Comparison of ENCODE assay signal across 10 mouse cellular contexts in genomic region chr5:145113416-145113815, GRCm38 (mm10). TPM values are rescaled to one million over a fixed set of nuclear protein-coding genes. Genes with fewer than 3 reads are reported as not detected.
DNase-seq lines count a peak whose midpoint lies in the region; ATAC-seq and TF ChIP-seq lines count a peak whose summit lies in the region.
"Had no signal": no experiment of that assay in that cellular context is flagged by ENCODE, and none has a peak within 500 bp of the region (broad histone marks: within the 10 kb centered on the region; RNA-seq: fewer than 3 reads in every experiment).

No protein-coding gene starts in this region.

- H3K27me3 ChIP-seq in hindbrain, embryonic 12.5 days, result peaks cover 30% of the 10 kb centered on the region
- no peaks in the 10 kb centered on the region for H3K27me3 ChIP-seq in hindbrain, postnatal 0 days (ENCODE audit: insufficient read depth, low read length)
- H3K27me3 ChIP-seq in E14TG2a.4 (ENCODE audit: insufficient read depth, low read length), result peaks cover 9% of the 10 kb centered on the region
- H3K27me3 ChIP-seq in embryonic facial prominence, embryonic 14.5 days (replicated peaks; ENCODE audit: control insufficient read depth, insufficient read depth, low read length), result no peaks in the 10 kb centered on the region
- no peaks in the 10 kb centered on the region for H3K27me3 ChIP-seq in liver, embryonic 12.5 days (replicated peaks)

- H3K27ac ChIP-seq in hindbrain, embryonic 12.5 days, result no peak overlapping the region
- H3K27ac ChIP-seq in hindbrain, postnatal 0 days, result no peak overlapping the region
- H3K27ac ChIP-seq in embryonic facial prominence, embryonic 14.5 days (replicated peaks; ENCODE audit: low read depth, low read length), result no peak overlapping the region
- no peak overlapping the region for H3K27ac ChIP-seq in liver, embryonic 12.5 days

- ATAC-seq in hindbrain, embryonic 12.5 days (ENCODE audit: low FRiP score), result no peak
- ATAC-seq in hindbrain, postnatal 0 days, result no peak
- no peak for ATAC-seq in embryonic facial prominence, embryonic 14.5 days (ENCODE audit: low read depth)
- ATAC-seq in liver, embryonic 12.5 days, result no peak

- peaks cover 33% of the 10 kb centered on the region for H3K36me3 ChIP-seq in hindbrain, embryonic 12.5 days
- H3K36me3 ChIP-seq in hindbrain, postnatal 0 days (ENCODE audit: insufficient read depth, low read length), result peaks cover 22% of the 10 kb centered on the region
- H3K36me3 ChIP-seq in E14TG2a.4 (ENCODE audit: insufficient read depth, low read length), result peaks cover 25% of the 10 kb centered on the region
- peaks cover 24% of the 10 kb centered on the region for H3K36me3 ChIP-seq in embryonic facial prominence, embryonic 14.5 days (ENCODE audit: control insufficient read depth, insufficient read depth, low read length)
- peaks cover 37% of the 10 kb centered on the region for H3K36me3 ChIP-seq in liver, embryonic 12.5 days

- no peak overlapping the region for H3K9ac ChIP-seq in hindbrain, embryonic 12.5 days
- no peak overlapping the region for H3K9ac ChIP-seq in hindbrain, postnatal 0 days (replicated peaks; ENCODE audit: low read length)
- H3K9ac ChIP-seq in embryonic facial prominence, embryonic 14.5 days (ENCODE audit: low read depth, low read length), result peak overlapping the region; percentile 81; the same call in 1 of the 2 replicates
- H3K9ac ChIP-seq in liver, embryonic 12.5 days, result no peak overlapping the region

- peak overlapping the region; percentile 46; the same call in 1 of the 2 replicates for H3K4me3 ChIP-seq in hindbrain, embryonic 12.5 days
- no peak overlapping the region for H3K4me3 ChIP-seq in hindbrain, postnatal 0 days (ENCODE audit: low read length)
- H3K4me3 ChIP-seq in E14TG2a.4 (replicated peaks; ENCODE audit: low read length), result peak overlapping the region; percentile 89
- H3K4me3 ChIP-seq in embryonic facial prominence, embryonic 14.5 days (ENCODE audit: low read depth, low read length), result peak overlapping the region; percentile 67
- H3K4me3 ChIP-seq in liver, embryonic 12.5 days, result peak overlapping the region; percentile 72

- no peak for DNase-seq in hindbrain, postnatal 0 days (ENCODE audit: low spot score)
- no peak for DNase-seq in embryonic facial prominence, embryonic 14.5 days (ENCODE audit: low spot score)
- DNase-seq in spleen, adult 18-20 months, result no peak
- DNase-seq in layer of hippocampus, adult 9-10 months (ENCODE audit: low spot score), result no peak
- no peak for DNase-seq in layer of hippocampus, adult 9-11 months

- no peaks in the 10 kb centered on the region for H3K9me3 ChIP-seq in hindbrain, embryonic 12.5 days (replicated peaks)
- no peaks in the 10 kb centered on the region for H3K9me3 ChIP-seq in hindbrain, postnatal 0 days (ENCODE audit: low read length)
- H3K9me3 ChIP-seq in E14TG2a.4 (ENCODE audit: low read length), result no peaks in the 10 kb centered on the region
- no peaks in the 10 kb centered on the region for H3K9me3 ChIP-seq in embryonic facial prominence, embryonic 14.5 days (ENCODE audit: control insufficient read depth, low read length)
- H3K9me3 ChIP-seq in liver, embryonic 12.5 days (replicated peaks), result no peaks in the 10 kb centered on the region

- TF ChIP-seq CTCF in hindbrain, postnatal 0 days (IDR thresholded peaks at IDR 0.05; ENCODE audit: low read depth), result no peak
- TF ChIP-seq CTCF in E14TG2a.4 (conservative IDR thresholded peaks at IDR 0.05; ENCODE audit: low read length), result no peak

- peaks cover 12% of the 10 kb centered on the region for H3K4me1 ChIP-seq in hindbrain, embryonic 12.5 days
- no peaks in the 10 kb centered on the region for H3K4me1 ChIP-seq in hindbrain, postnatal 0 days (ENCODE audit: insufficient read depth, low read length)
- H3K4me1 ChIP-seq in E14TG2a.4 (replicated peaks; ENCODE audit: low read depth, low read length), result peaks cover 57% of the 10 kb centered on the region
- no peaks in the 10 kb centered on the region for H3K4me1 ChIP-seq in embryonic facial prominence, embryonic 14.5 days (ENCODE audit: control insufficient read depth, insufficient read depth, low read length)
- H3K4me1 ChIP-seq in liver, embryonic 12.5 days, result peaks cover 63% of the 10 kb centered on the region

- 43% methylated on average over 2 of the region's 2 CpGs for WGBS in hindbrain, embryonic 12.5 days
- 61% methylated on average over 2 of the region's 2 CpGs for WGBS in hindbrain, postnatal 0 days
- 32% methylated on average over 2 of the region's 2 CpGs for WGBS in embryonic facial prominence, embryonic 14.5 days
- 27% methylated on average over 2 of the region's 2 CpGs for WGBS in liver, embryonic 12.5 days (ENCODE audit: insufficient replicate concordance)

- H3K4me2 ChIP-seq in hindbrain, embryonic 12.5 days (replicated peaks), result peak overlapping the region; percentile 75; the same call in 1 of the 2 replicates
- H3K4me2 ChIP-seq in hindbrain, postnatal 0 days (ENCODE audit: low read depth, low read length), result no peak overlapping the region
- peak overlapping the region; percentile 87 for H3K4me2 ChIP-seq in embryonic facial prominence, embryonic 14.5 days (ENCODE audit: low read depth, low read length)
- H3K4me2 ChIP-seq in liver, embryonic 12.5 days, result peak overlapping the region; percentile 97

RNA-seq across cellular contexts. Expression of gene Arpc1b, which starts 0.6 kb away (rescaled TPM):
- polyA plus RNA-seq in hindbrain, embryonic 12.5 days (2016; fragmentation: Nextera tagmentation; extraction: Ambion mirVana), result 95.5 and 108 TPM in 2 replicates
- 36.4 and 53.3 TPM in 2 replicates for total RNA-seq in hindbrain, postnatal 0 days (2014; rRNA removed)
- 73.6 and 84.9 TPM in 2 replicates for polyA plus RNA-seq in hindbrain, postnatal 0 days (2015; fragmentation: Nextera tagmentation; extraction: Ambion mirVana)
- 222 and 228 TPM in 2 replicates for polyA plus RNA-seq in embryonic facial prominence, embryonic 14.5 days (2014; fragmentation: Nextera tagmentation; extraction: Ambion mirVana)
- 175 and 180 TPM in 2 replicates for polyA plus RNA-seq in liver, embryonic 12.5 days (2016; fragmentation: Nextera tagmentation; extraction: Ambion mirVana)

RNA-seq across cellular contexts. Expression of gene Pdap1, which starts 26.6 kb away (rescaled TPM):
- polyA plus RNA-seq in hindbrain, embryonic 12.5 days (2016; fragmentation: Nextera tagmentation; extraction: Ambion mirVana), result 111 and 144 TPM in 2 replicates
- total RNA-seq in hindbrain, postnatal 0 days (2014; rRNA removed), result 22.6 and 26.0 TPM in 2 replicates
- 124 and 137 TPM in 2 replicates for polyA plus RNA-seq in hindbrain, postnatal 0 days (2015; fragmentation: Nextera tagmentation; extraction: Ambion mirVana)
- 84.2 and 97.1 TPM in 2 replicates for polyA plus RNA-seq in embryonic facial prominence, embryonic 14.5 days (2014; fragmentation: Nextera tagmentation; extraction: Ambion mirVana)
- 78.0 and 80.6 TPM in 2 replicates for polyA plus RNA-seq in liver, embryonic 12.5 days (2016; fragmentation: Nextera tagmentation; extraction: Ambion mirVana)

RNA-seq across cellular contexts. Expression of gene Bud31, which starts 26.7 kb away (rescaled TPM):
- polyA plus RNA-seq in hindbrain, embryonic 12.5 days (2016; fragmentation: Nextera tagmentation; extraction: Ambion mirVana), result 210 and 215 TPM in 2 replicates
- 62.5 and 63.1 TPM in 2 replicates for total RNA-seq in hindbrain, postnatal 0 days (2014; rRNA removed)
- 161 and 165 TPM in 2 replicates for polyA plus RNA-seq in hindbrain, postnatal 0 days (2015; fragmentation: Nextera tagmentation; extraction: Ambion mirVana)
- polyA plus RNA-seq in embryonic facial prominence, embryonic 14.5 days (2014; fragmentation: Nextera tagmentation; extraction: Ambion mirVana), result 177 and 182 TPM in 2 replicates
- polyA plus RNA-seq in liver, embryonic 12.5 days (2016; fragmentation: Nextera tagmentation; extraction: Ambion mirVana), result 171 TPM in 2 replicates

RNA-seq across cellular contexts. Expression of gene Kpna7, which starts 29.6 kb away (rescaled TPM):
- not detected in 2 replicates for polyA plus RNA-seq in hindbrain, embryonic 12.5 days (2016; fragmentation: Nextera tagmentation; extraction: Ambion mirVana)
- total RNA-seq in hindbrain, postnatal 0 days (2014; rRNA removed), result not detected in 2 replicates
- 0.09 TPM in 1 of 2 replicates, not detected in the other for polyA plus RNA-seq in hindbrain, postnatal 0 days (2015; fragmentation: Nextera tagmentation; extraction: Ambion mirVana)
- polyA plus RNA-seq in embryonic facial prominence, embryonic 14.5 days (2014; fragmentation: Nextera tagmentation; extraction: Ambion mirVana), result not detected in 2 replicates
- 0.05 TPM in 2 replicates for polyA plus RNA-seq in liver, embryonic 12.5 days (2016; fragmentation: Nextera tagmentation; extraction: Ambion mirVana)
- total RNA-seq: layer of hippocampus, postnatal 25 days had no signal
- polyA plus RNA-seq: cortical plate, adult 2 months had no signal

RNA-seq across cellular contexts. Expression of gene Arpc1a, which starts 29.8 kb away (rescaled TPM):
- polyA plus RNA-seq in hindbrain, embryonic 12.5 days (2016; fragmentation: Nextera tagmentation; extraction: Ambion mirVana), result 191 and 201 TPM in 2 replicates
- total RNA-seq in hindbrain, postnatal 0 days (2014; rRNA removed), result 157 and 163 TPM in 2 replicates
- polyA plus RNA-seq in hindbrain, postnatal 0 days (2015; fragmentation: Nextera tagmentation; extraction: Ambion mirVana), result 220 and 221 TPM in 2 replicates
- polyA plus RNA-seq in embryonic facial prominence, embryonic 14.5 days (2014; fragmentation: Nextera tagmentation; extraction: Ambion mirVana), result 138 and 150 TPM in 2 replicates
- 74.5 and 75.5 TPM in 2 replicates for polyA plus RNA-seq in liver, embryonic 12.5 days (2016; fragmentation: Nextera tagmentation; extraction: Ambion mirVana)
